Comparison of ENCODE assay signal across 16 mouse cellular contexts in genomic region chr12:8961607-8962316, GRCm38 (mm10). TPM values are rescaled to one million over a fixed set of nuclear protein-coding genes. Genes with fewer than 3 reads are reported as not detected.
DNase-seq lines count a peak whose midpoint lies in the region; ATAC-seq and TF ChIP-seq lines count a peak whose summit lies in the region.
"Had no signal": no experiment of that assay in that cellular context is flagged by ENCODE, and none has a peak within 500 bp of the region (broad histone marks: within the 10 kb centered on the region; RNA-seq: fewer than 3 reads in every experiment).

No protein-coding gene starts in this region.

- no peak; the same call in 1 of the 2 replicates for ATAC-seq in embryonic facial prominence, embryonic 14.5 days (ENCODE audit: low read depth)
- no peak for ATAC-seq in hindbrain, postnatal 0 days
- no peak for ATAC-seq in megakaryocyte, adult 5-6 weeks (ENCODE audit: poor library complexity, severe bottlenecking)
- ATAC-seq: intestine, embryonic 15.5 days had no signal

- WGBS in embryonic facial prominence, embryonic 14.5 days = 64% methylated on average over 9 of the region's 9 CpGs
- WGBS in embryonic facial prominence, embryonic 10.5 days = 71% methylated on average over 9 of the region's 9 CpGs
- 40% methylated on average over 9 of the region's 9 CpGs for WGBS in hindbrain, postnatal 0 days

- no peak for TF ChIP-seq CTCF in hindbrain, postnatal 0 days (IDR thresholded peaks at IDR 0.05; ENCODE audit: low read depth)

- no peak overlapping the region for H3K4me3 ChIP-seq in embryonic facial prominence, embryonic 14.5 days (ENCODE audit: low read depth, low read length)
- H3K4me3 ChIP-seq in embryonic facial prominence, embryonic 10.5 days = no peak overlapping the region
- no peak overlapping the region for H3K4me3 ChIP-seq in hindbrain, postnatal 0 days (ENCODE audit: low read length)
- H3K4me3 ChIP-seq: erythroblast, embryonic 14.5 days; intestine, embryonic 15.5 days had no signal

- no peaks in the 10 kb centered on the region for H3K9me3 ChIP-seq in embryonic facial prominence, embryonic 14.5 days (ENCODE audit: control insufficient read depth, low read length)
- H3K9me3 ChIP-seq in embryonic facial prominence, embryonic 10.5 days = no peaks in the 10 kb centered on the region
- H3K9me3 ChIP-seq in hindbrain, postnatal 0 days (ENCODE audit: low read length) = no peaks in the 10 kb centered on the region
- H3K9me3 ChIP-seq: intestine, embryonic 15.5 days had no signal

- no peak overlapping the region for H3K27ac ChIP-seq in embryonic facial prominence, embryonic 14.5 days (replicated peaks; ENCODE audit: low read depth, low read length)
- H3K27ac ChIP-seq in embryonic facial prominence, embryonic 10.5 days (replicated peaks) = no peak overlapping the region
- H3K27ac ChIP-seq in hindbrain, postnatal 0 days = no peak overlapping the region
- H3K27ac ChIP-seq: intestine, embryonic 15.5 days; macrophage had no signal

- H3K9ac ChIP-seq in embryonic facial prominence, embryonic 14.5 days (ENCODE audit: low read depth, low read length) = no peak overlapping the region
- H3K9ac ChIP-seq in hindbrain, postnatal 0 days (replicated peaks; ENCODE audit: low read length) = no peak overlapping the region
- H3K9ac ChIP-seq: intestine, embryonic 15.5 days had no signal

- no peak overlapping the region for H3K4me2 ChIP-seq in embryonic facial prominence, embryonic 14.5 days (ENCODE audit: low read depth, low read length)
- no peak overlapping the region for H3K4me2 ChIP-seq in hindbrain, postnatal 0 days (ENCODE audit: low read depth, low read length)
- H3K4me2 ChIP-seq: intestine, embryonic 15.5 days had no signal

- no peaks in the 10 kb centered on the region for H3K27me3 ChIP-seq in embryonic facial prominence, embryonic 14.5 days (replicated peaks; ENCODE audit: control insufficient read depth, insufficient read depth, low read length)
- H3K27me3 ChIP-seq in embryonic facial prominence, embryonic 10.5 days (replicated peaks; ENCODE audit: low read depth, poor library complexity, severe bottlenecking) = no peaks in the 10 kb centered on the region
- H3K27me3 ChIP-seq in hindbrain, postnatal 0 days (ENCODE audit: insufficient read depth, low read length) = no peaks in the 10 kb centered on the region
- H3K27me3 ChIP-seq: intestine, embryonic 15.5 days had no signal

- no peaks in the 10 kb centered on the region for H3K4me1 ChIP-seq in embryonic facial prominence, embryonic 14.5 days (ENCODE audit: control insufficient read depth, insufficient read depth, low read length)
- no peaks in the 10 kb centered on the region for H3K4me1 ChIP-seq in embryonic facial prominence, embryonic 10.5 days
- H3K4me1 ChIP-seq in hindbrain, postnatal 0 days (ENCODE audit: insufficient read depth, low read length) = no peaks in the 10 kb centered on the region
- H3K4me1 ChIP-seq: intestine, embryonic 15.5 days had no signal

- DNase-seq in embryonic facial prominence, embryonic 14.5 days (ENCODE audit: low spot score) = peak; percentile 34
- DNase-seq in embryonic facial prominence, embryonic 10.5 days (ENCODE audit: low spot score) = no peak
- DNase-seq in MN1 (ENCODE audit: low spot score) = peak; percentile 90
- peak; percentile 28 for DNase-seq in hindbrain, postnatal 0 days (ENCODE audit: low spot score)
- DNase-seq in kidney, postnatal 4 days = peak; percentile 25 to 41
- no peak for DNase-seq in left cerebral cortex, adult 9 months (ENCODE audit: low spot score in 2 of 2)
- DNase-seq in thymus, postnatal 25 days = no peak
- DNase-seq: adrenal gland, postnatal 25 days; cerebellum, adult 11-12 months; gastrocnemius, postnatal 10 days had no signal

- no peaks in the 10 kb centered on the region for H3K36me3 ChIP-seq in embryonic facial prominence, embryonic 14.5 days (ENCODE audit: control insufficient read depth, insufficient read depth, low read length)
- H3K36me3 ChIP-seq in embryonic facial prominence, embryonic 10.5 days (replicated peaks) = no peaks in the 10 kb centered on the region
- H3K36me3 ChIP-seq in hindbrain, postnatal 0 days (ENCODE audit: insufficient read depth, low read length) = no peaks in the 10 kb centered on the region
- H3K36me3 ChIP-seq: intestine, embryonic 15.5 days had no signal

RNA-seq across cellular contexts. Expression of gene Wdr35, which starts 11.9 kb away (rescaled TPM):
- polyA plus RNA-seq in embryonic facial prominence, embryonic 14.5 days (2014; fragmentation: Nextera tagmentation; extraction: Ambion mirVana) = 19.9 and 20.1 TPM in 2 replicates
- polyA plus RNA-seq in embryonic facial prominence, embryonic 10.5 days (2016; fragmentation: Nextera tagmentation; extraction: Ambion mirVana) = 21.3 and 21.4 TPM in 2 replicates
- total RNA-seq in hindbrain, postnatal 0 days (2014; rRNA removed) = 13.2 and 16.4 TPM in 2 replicates
- polyA plus RNA-seq in hindbrain, postnatal 0 days (2015; fragmentation: Nextera tagmentation; extraction: Ambion mirVana) = 19.8 and 20.3 TPM in 2 replicates
- 1.1 and 1.4 TPM in 2 replicates for total RNA-seq in megakaryocyte, adult 5-6 weeks (2015)
- 0.44 and 1.2 TPM in 2 replicates for total RNA-seq in megakaryocyte, adult 5-6 weeks (2017)

RNA-seq across cellular contexts. Expression of gene Matn3, which starts 14.0 kb away (rescaled TPM):
- 11.1 and 22.0 TPM in 2 replicates for polyA plus RNA-seq in embryonic facial prominence, embryonic 14.5 days (2014; fragmentation: Nextera tagmentation; extraction: Ambion mirVana)
- polyA plus RNA-seq in embryonic facial prominence, embryonic 10.5 days (2016; fragmentation: Nextera tagmentation; extraction: Ambion mirVana) = 3.0 and 3.3 TPM in 2 replicates
- 0.04 and 0.31 TPM in 2 replicates for total RNA-seq in hindbrain, postnatal 0 days (2014; rRNA removed)
- polyA plus RNA-seq in hindbrain, postnatal 0 days (2015; fragmentation: Nextera tagmentation; extraction: Ambion mirVana) = 0.08 and 0.10 TPM in 2 replicates
- total RNA-seq in megakaryocyte, adult 5-6 weeks (2015) = not detected in 2 replicates
- total RNA-seq in megakaryocyte, adult 5-6 weeks (2017) = 0.12 TPM in 1 of 2 replicates, not detected in the other
- total RNA-seq: adrenal gland, postnatal 25 days; MEL had no signal
- polyA plus RNA-seq: erythroblast, embryonic 14.5 days; heart, embryonic 14.5 days; macrophage had no signal

RNA-seq across cellular contexts. Expression of gene Laptm4a, which starts 40.3 kb away (rescaled TPM):
- 386 and 396 TPM in 2 replicates for polyA plus RNA-seq in embryonic facial prominence, embryonic 14.5 days (2014; fragmentation: Nextera tagmentation; extraction: Ambion mirVana)
- polyA plus RNA-seq in embryonic facial prominence, embryonic 10.5 days (2016; fragmentation: Nextera tagmentation; extraction: Ambion mirVana) = 170 and 196 TPM in 2 replicates
- total RNA-seq in hindbrain, postnatal 0 days (2014; rRNA removed) = 185 and 196 TPM in 2 replicates
- polyA plus RNA-seq in hindbrain, postnatal 0 days (2015; fragmentation: Nextera tagmentation; extraction: Ambion mirVana) = 289 and 299 TPM in 2 replicates
- total RNA-seq in megakaryocyte, adult 5-6 weeks (2015) = 121 and 132 TPM in 2 replicates
- 192 and 195 TPM in 2 replicates for total RNA-seq in megakaryocyte, adult 5-6 weeks (2017)

Comparison
In these comparisons a context has a peak if more than half of its experiments do, and no peak if none do; other contexts are left out.
1. DNase-seq: peak in embryonic facial prominence, embryonic 14.5 days (single experiment), MN1 (single experiment), hindbrain, postnatal 0 days (single experiment) and kidney, postnatal 4 days (2 of 2); none in embryonic facial prominence, embryonic 10.5 days (single experiment), left cerebral cortex, adult 9 months (0 of 2) and thymus, postnatal 25 days (single experiment).